Mouse (Mus musculus) gastrocnemius, adult 2 months (tissue): ENCODE measurements at regions not wholly inside any gene's neighbourhood (a gene's known extent, or its start where the extent isn't known, plus 50 kb on each side); places are given as distances from the start of the nearest gene placed in this dataset.
A peak's percentile ranks its signal among the peaks of the same experiment; 100 is the strongest.

Experiments used
- DNase-seq: peaks from one replicate; pipeline ENCODE4 v3.0.0; 2022
- H3K27ac ChIP-seq: fragments of 200-600 bp; 2 replicates; pipeline ENCODE4 v1.8.1; 2022; ENCODE audit warnings: mild to moderate bottlenecking
- H3K4me3 ChIP-seq: fragments of 200-600 bp; 2 replicates; pipeline ENCODE4 v1.8.1; 2022; ENCODE audit warnings: mild to moderate bottlenecking, moderate library complexity
- CTCF ChIP-seq: fragments of 200-600 bp; IDR thresholded peaks from 2 replicates; pipeline ENCODE4 v1.8.1; 2022; ENCODE audit warnings: antibody characterized with exemption, mild to moderate bottlenecking, moderate library complexity
- intact Hi-C: fragments of 180-260 bp; cut with DNase I; formaldehyde crosslinking; loops from one replicate; pipeline ENCODE4 v1.15.1; 2025

- DNase-seq, result no peak
- no peak overlapping the region for H3K4me3 ChIP-seq
- no peak for TF ChIP-seq CTCF
- peak overlapping the region; percentile 76; the same call in 1 of the 2 replicates for H3K27ac ChIP-seq
- intact Hi-C loops, result no loop called here
Observed at GRCm38 (mm10) chr7:65802306-65802705, 59.2 kb upstream of the Pcsk6 start.

GRCm38 (mm10) chr7:65802806-65803205, 58.7 kb upstream of the Pcsk6 start:
- DNase-seq, result peak; percentile 30
- intact Hi-C loops, result no loop called here
- no peak for TF ChIP-seq CTCF
- H3K4me3 ChIP-seq, result no peak overlapping the region
- peak overlapping the region; percentile 76 for H3K27ac ChIP-seq

- no peak for TF ChIP-seq CTCF
- DNase-seq, result peak; percentile 79
- no peak overlapping the region for H3K4me3 ChIP-seq
- intact Hi-C loops, result no loop called here
- peak overlapping the region; percentile 76 for H3K27ac ChIP-seq
Observed at GRCm38 (mm10) chr7:65803422-65804303, 57.9 kb upstream of the Pcsk6 start.
